Mouse (Mus musculus) lung, postnatal 0 days (tissue): Measurements from ENCODE around the gene Brd2.

Source experiments
- CTCF ChIP-seq: IDR thresholded peaks from 2 replicates; pipeline ENCODE4 v1.5.1; 2016; ENCODE audit warnings: antibody characterized with exemption, mild to moderate bottlenecking
- EP300 ChIP-seq: IDR thresholded peaks from 2 replicates; pipeline ENCODE4 v1.6.1; 2016; ENCODE audit warnings: antibody characterized with exemption, mild to moderate bottlenecking, control low read depth

DNA sequence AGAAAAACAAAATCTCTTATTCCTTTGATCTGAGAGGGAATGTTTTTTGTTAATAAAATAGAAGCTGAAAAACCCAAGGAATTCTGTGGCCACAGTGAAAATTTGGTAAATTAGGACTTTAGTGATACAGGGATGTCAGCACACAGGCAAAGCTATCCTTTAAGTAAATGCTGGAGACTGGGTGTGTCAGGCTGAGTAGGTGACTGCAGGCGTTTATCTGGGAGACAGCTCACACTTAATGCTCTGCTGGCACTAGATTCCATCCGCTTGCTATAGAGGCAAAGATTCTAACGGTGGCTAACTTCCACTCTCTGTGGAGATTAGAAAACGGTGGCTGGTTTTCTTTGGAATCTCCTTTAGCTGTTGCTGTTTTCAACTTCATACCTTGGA lies 48.0 kb upstream of the Brd2 start:
- TF ChIP-seq CTCF (no peak), EP300 (no peak)
